Mouse (Mus musculus): ENCODE measurements around the gene Cachd1. TPM values are rescaled to one million over a fixed set of nuclear protein-coding genes. Genes with fewer than 3 reads are reported as not detected.

The Cachd1 gene
- total and polyA plus RNA-seq, 3 experiments, result 6.1 to 55.2 (median 28.8) TPM

GRCm38 (mm10) chr4:100865423-100865822, 88.9 kb downstream of the Cachd1 start:
- TF ChIP-seq GATA2 (IDR thresholded peaks at IDR 0.05; ENCODE audit: borderline replicate concordance, low read depth, low read length), result no peak
- TF ChIP-seq POLR2AphosphoS5 (IDR thresholded peaks at IDR 0.05; ENCODE audit: insufficient replicate concordance, low read depth, low read length), result no peak
- TF ChIP-seq GATA1 (IDR thresholded peaks at IDR 0.05; ENCODE audit: borderline replicate concordance, low read length), result no peak
- TF ChIP-seq CTCF (IDR thresholded peaks at IDR 0.05; ENCODE audit: low read depth, low read length), result no peak
- no peak for TF ChIP-seq TAL1 (conservative IDR thresholded peaks at IDR 0.05; ENCODE audit: low read depth, low read length)
- DNase-seq (ENCODE audit: low spot score), result no peak

GRCm38 (mm10) chr4:100865962-100866703, 89.7 kb downstream of the Cachd1 start:
- TF ChIP-seq GATA1 (IDR thresholded peaks at IDR 0.05; ENCODE audit: borderline replicate concordance, low read length) (no peak), GATA2 (IDR thresholded peaks at IDR 0.05; ENCODE audit: borderline replicate concordance, low read depth, low read length) (no peak), TAL1 (conservative IDR thresholded peaks at IDR 0.05; ENCODE audit: low read depth, low read length) (no peak), CTCF (IDR thresholded peaks at IDR 0.05; ENCODE audit: low read depth, low read length) (no peak), POLR2AphosphoS5 (IDR thresholded peaks at IDR 0.05; ENCODE audit: insufficient replicate concordance, low read depth, low read length) (no peak)
- Histone ChIP-seq H3K4me3 (ENCODE audit: low read depth, low read length) (no peak overlapping the region), H3K27me3 (ENCODE audit: insufficient read depth, low read length) (no peaks in the 10 kb centered on the region), H3K36me3 (replicated peaks) (no peaks in the 10 kb centered on the region), H3K9me3 (replicated peaks) (no peaks in the 10 kb centered on the region), H3K4me1 (ENCODE audit: insufficient read depth, low read depth, low read length) (no peaks in the 10 kb centered on the region)
- ATAC-seq (ENCODE audit: extremely low read depth, insufficient number of reproducible peaks, low FRiP score, poor library complexity, severe bottlenecking) (no peak), DNase-seq (ENCODE audit: low spot score) (no peak)

More at GRCm38 (mm10) chr4:100865423-100865822, 88.9 kb downstream of the Cachd1 start:
- no peak for ATAC-seq (ENCODE audit: extremely low read depth, insufficient number of reproducible peaks, low FRiP score, poor library complexity, severe bottlenecking)
- no peaks in the 10 kb centered on the region for H3K27me3 ChIP-seq (ENCODE audit: insufficient read depth, low read length)
- no peak overlapping the region for H3K4me3 ChIP-seq (ENCODE audit: low read depth, low read length)
- H3K4me1 ChIP-seq (ENCODE audit: insufficient read depth, low read depth, low read length), result no peaks in the 10 kb centered on the region
- H3K9me3 ChIP-seq (replicated peaks), result no peaks in the 10 kb centered on the region
- H3K36me3 ChIP-seq (replicated peaks), result no peaks in the 10 kb centered on the region

- Histone ChIP-seq H3K9me3 (replicated peaks) (no peaks in the 10 kb centered on the region), H3K27me3 (ENCODE audit: insufficient read depth, low read length) (no peaks in the 10 kb centered on the region), H3K4me3 (ENCODE audit: low read depth, low read length) (no peak overlapping the region), H3K4me1 (ENCODE audit: insufficient read depth, low read depth, low read length) (no peaks in the 10 kb centered on the region), H3K36me3 (replicated peaks) (no peaks in the 10 kb centered on the region)
- ATAC-seq (ENCODE audit: extremely low read depth, insufficient number of reproducible peaks, low FRiP score, poor library complexity, severe bottlenecking) (no peak), DNase-seq (ENCODE audit: low spot score) (no peak)
- no peak for TF ChIP-seq GATA2 (IDR thresholded peaks at IDR 0.05; ENCODE audit: borderline replicate concordance, low read depth, low read length)
- TF ChIP-seq GATA1 (IDR thresholded peaks at IDR 0.05; ENCODE audit: borderline replicate concordance, low read length), result no peak
- TF ChIP-seq CTCF (IDR thresholded peaks at IDR 0.05; ENCODE audit: low read depth, low read length), result no peak
- no peak for TF ChIP-seq POLR2AphosphoS5 (IDR thresholded peaks at IDR 0.05; ENCODE audit: insufficient replicate concordance, low read depth, low read length)
- no peak for TF ChIP-seq TAL1 (conservative IDR thresholded peaks at IDR 0.05; ENCODE audit: low read depth, low read length)
These were observed 100.9 kb downstream of the Cachd1 start for GRCm38 (mm10) chr4:100877351-100877750.

- TF ChIP-seq TAL1 (conservative IDR thresholded peaks at IDR 0.05; ENCODE audit: low read depth, low read length) (no peak), GATA1 (IDR thresholded peaks at IDR 0.05; ENCODE audit: borderline replicate concordance, low read length) (no peak), CTCF (IDR thresholded peaks at IDR 0.05; ENCODE audit: low read depth, low read length) (no peak), GATA2 (IDR thresholded peaks at IDR 0.05; ENCODE audit: borderline replicate concordance, low read depth, low read length) (no peak), POLR2AphosphoS5 (IDR thresholded peaks at IDR 0.05; ENCODE audit: insufficient replicate concordance, low read depth, low read length) (no peak)
- Histone ChIP-seq H3K4me3 (ENCODE audit: low read depth, low read length) (no peak overlapping the region), H3K9me3 (replicated peaks) (no peaks in the 10 kb centered on the region), H3K27me3 (ENCODE audit: insufficient read depth, low read length) (no peaks in the 10 kb centered on the region), H3K36me3 (replicated peaks) (no peaks in the 10 kb centered on the region), H3K4me1 (ENCODE audit: insufficient read depth, low read depth, low read length) (no peaks in the 10 kb centered on the region)
- DNase-seq (ENCODE audit: low spot score), result no peak
- ATAC-seq (ENCODE audit: extremely low read depth, insufficient number of reproducible peaks, low FRiP score, poor library complexity, severe bottlenecking), result no peak
These were observed 102.9 kb downstream of the Cachd1 start for GRCm38 (mm10) chr4:100879414-100879813.

- DNase-seq (ENCODE audit: low spot score), result no peak
- ATAC-seq (ENCODE audit: extremely low read depth, insufficient number of reproducible peaks, low FRiP score, poor library complexity, severe bottlenecking), result no peak
- Histone ChIP-seq H3K9me3 (replicated peaks) (no peaks in the 10 kb centered on the region), H3K27me3 (ENCODE audit: insufficient read depth, low read length) (no peaks in the 10 kb centered on the region), H3K4me3 (ENCODE audit: low read depth, low read length) (no peak overlapping the region), H3K36me3 (replicated peaks) (no peaks in the 10 kb centered on the region), H3K4me1 (ENCODE audit: insufficient read depth, low read depth, low read length) (no peaks in the 10 kb centered on the region)
- TF ChIP-seq GATA2 (IDR thresholded peaks at IDR 0.05; ENCODE audit: borderline replicate concordance, low read depth, low read length) (no peak), GATA1 (IDR thresholded peaks at IDR 0.05; ENCODE audit: borderline replicate concordance, low read length) (no peak), POLR2AphosphoS5 (IDR thresholded peaks at IDR 0.05; ENCODE audit: insufficient replicate concordance, low read depth, low read length) (no peak)
These were observed 103.6 kb downstream of the Cachd1 start for GRCm38 (mm10) chr4:100880075-100880474.

- H3K4me1 ChIP-seq (ENCODE audit: insufficient read depth, low read depth, low read length), result no peaks in the 10 kb centered on the region
- H3K4me3 ChIP-seq (ENCODE audit: low read depth, low read length), result no peak overlapping the region
- no peak for TF ChIP-seq GATA2 (IDR thresholded peaks at IDR 0.05; ENCODE audit: borderline replicate concordance, low read depth, low read length)
- no peak for TF ChIP-seq TAL1 (conservative IDR thresholded peaks at IDR 0.05; ENCODE audit: low read depth, low read length)
- TF ChIP-seq CTCF (IDR thresholded peaks at IDR 0.05; ENCODE audit: low read depth, low read length), result no peak
- no peak for TF ChIP-seq POLR2AphosphoS5 (IDR thresholded peaks at IDR 0.05; ENCODE audit: insufficient replicate concordance, low read depth, low read length)
- DNase-seq (ENCODE audit: low spot score) (no peak), ATAC-seq (ENCODE audit: extremely low read depth, insufficient number of reproducible peaks, low FRiP score, poor library complexity, severe bottlenecking) (no peak)
- H3K27me3 ChIP-seq (ENCODE audit: insufficient read depth, low read length), result no peaks in the 10 kb centered on the region
- H3K36me3 ChIP-seq (replicated peaks), result no peaks in the 10 kb centered on the region
- no peaks in the 10 kb centered on the region for H3K9me3 ChIP-seq (replicated peaks)
These were observed 109.6 kb downstream of the Cachd1 start for GRCm38 (mm10) chr4:100885793-100886742.

All from G1E (cell line).